Mouse (Mus musculus) gastrocnemius, postnatal 36 days (tissue): ENCODE data around the gene Coa3. TPM values are rescaled to one million over a fixed set of nuclear protein-coding genes. Genes with fewer than 3 reads are reported as not detected.
A peak's percentile ranks its signal among the peaks of the same experiment; 100 is the strongest.
"Not testable (repeated sequence)": the region's sequence is repeated elsewhere in the genome, so short reads cannot be mapped to it uniquely, and the experiment has no call there.

ENCODE experiments used
- DNase-seq, 2 experiments: peaks; one replicate each; pipeline ENCODE4 v3.0.0; 2022
- intact Hi-C: fragments of 180-260 bp; cut with DNase I; formaldehyde crosslinking; loops from one replicate; pipeline ENCODE4 v1.15.1; 2025
- long read RNA-seq, 2 experiments: library from polyadenylated mRNA; stranded (forward); transcript quantifications; one replicate each; pipeline ENCODE4 v2.0.0; 2021
- total RNA-seq, 2 experiments: library from RNA; stranded (reverse); gene quantifications; 2 replicates each; pipeline ENCODE4 v1.2.3; 2021

The Coa3 gene
- total RNA-seq: 10 to 100 TPM; 64.3 to 71.4 TPM
- long read RNA-seq, experiment 1, transcript Coa3-201 (2 exons, 886 nt): major isoform, 295 of 301 reads
- long read RNA-seq, experiment 1, partial matches to known transcripts: 0 of 301 reads
- long read RNA-seq, experiment 1, other reads (novel, unspliced or antisense): 6 of 301 reads
- long read RNA-seq, experiment 2, transcript Coa3-201 (2 exons, 886 nt): major isoform, 343 of 351 reads
- long read RNA-seq, experiment 2, partial matches to known transcripts: 0 of 351 reads
- long read RNA-seq, experiment 2, other reads (novel, unspliced or antisense): 7 of 351 reads

DNA sequence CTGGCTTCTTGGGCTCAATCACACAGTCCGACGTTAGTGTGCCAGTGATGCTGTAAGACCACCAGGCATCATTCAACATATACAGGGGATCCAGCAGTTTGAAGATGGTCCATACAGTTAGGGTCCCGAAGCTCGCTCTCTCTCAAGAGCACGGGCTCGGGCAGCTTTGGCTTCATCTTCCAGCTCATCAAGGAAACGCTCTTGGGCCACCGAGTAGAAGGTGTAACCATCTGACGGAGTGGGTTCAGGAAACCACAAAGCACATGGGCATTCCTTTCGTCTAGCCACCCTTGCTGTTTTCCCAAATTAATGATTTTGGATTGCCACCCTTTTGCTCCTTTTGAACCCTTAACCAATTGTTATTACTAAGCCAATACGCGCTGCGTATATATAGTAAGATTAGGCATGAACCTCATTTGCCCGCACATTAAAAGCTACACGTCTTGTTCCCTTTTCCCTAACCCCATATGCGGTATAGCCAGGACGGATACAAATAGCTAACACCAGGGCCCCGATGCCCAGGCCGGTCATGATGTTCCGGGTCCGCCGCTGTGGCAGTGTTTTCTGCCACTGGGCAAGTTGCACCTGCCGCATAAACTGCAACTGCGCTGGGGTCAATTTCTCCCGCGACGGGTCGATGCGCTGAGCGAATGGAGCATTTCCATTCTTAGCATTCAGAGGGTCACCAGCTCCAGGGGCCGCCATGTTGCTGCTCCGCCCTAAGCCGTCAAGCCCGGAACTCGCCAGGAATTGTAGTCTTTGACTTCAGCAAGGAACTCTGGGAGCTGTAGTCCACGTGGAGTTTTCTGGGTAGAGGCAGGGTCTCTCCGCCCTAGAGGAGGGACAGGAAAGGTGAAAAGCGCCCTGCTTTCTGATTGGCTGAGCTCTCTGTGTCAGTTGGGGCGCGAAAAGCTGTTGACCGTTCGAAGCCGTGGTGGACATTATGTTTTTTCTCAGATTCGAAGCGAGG lies at the start of gene Coa3, which contains the start of gene Cntd1:
Gene Coa3 (minus strand): TSS at position 892 of the 970 bp plus-strand sequence.
Gene Cntd1 (plus strand): TSS at position 790 of the 970 bp plus-strand sequence.
- intact Hi-C loops: no loop called here
- peak; percentile 67 to 75 for DNase-seq

GRCm38 (mm10) chr11:101327311-101327710 lies 48.4 kb upstream of the Coa3 start:
- intact Hi-C loops: no loop called here
- no peak for DNase-seq

- no peak for DNase-seq
- intact Hi-C loops: no loop called here
Observed at GRCm38 (mm10) chr11:101326147-101326546, 47.2 kb upstream of the Coa3 start.

GRCm38 (mm10) chr11:101325201-101325600 lies 46.3 kb upstream of the Coa3 start:
- DNase-seq: peak in 1 of 2 experiments; percentile 18
- intact Hi-C loops: not testable (repeated sequence)

DNA sequence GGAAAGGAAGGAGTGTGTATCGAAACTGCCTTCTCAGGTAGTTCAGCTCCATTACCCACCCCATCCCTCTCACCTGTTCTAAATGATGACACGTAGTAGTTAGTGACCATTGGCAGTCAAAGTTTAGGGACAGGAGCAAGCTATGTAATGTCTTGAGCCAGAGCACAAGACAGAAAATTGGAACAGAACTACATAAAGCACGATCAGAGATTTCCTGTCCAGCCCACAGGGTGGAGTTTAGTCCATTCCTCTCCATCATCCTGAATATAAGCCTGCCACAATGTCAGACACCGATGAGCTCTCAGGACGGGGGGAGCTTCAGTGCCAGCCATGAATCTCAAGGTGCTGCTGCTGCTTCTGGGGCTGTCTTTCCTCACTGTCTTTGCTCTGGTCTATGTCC lies 45.8 kb upstream of the Coa3 start, which contains the start of gene Aoc2:
Gene Aoc2 (plus strand): TSS at position 301 of the 400 bp plus-strand sequence.
- no peak for DNase-seq
- intact Hi-C loops: no loop called here

DNA sequence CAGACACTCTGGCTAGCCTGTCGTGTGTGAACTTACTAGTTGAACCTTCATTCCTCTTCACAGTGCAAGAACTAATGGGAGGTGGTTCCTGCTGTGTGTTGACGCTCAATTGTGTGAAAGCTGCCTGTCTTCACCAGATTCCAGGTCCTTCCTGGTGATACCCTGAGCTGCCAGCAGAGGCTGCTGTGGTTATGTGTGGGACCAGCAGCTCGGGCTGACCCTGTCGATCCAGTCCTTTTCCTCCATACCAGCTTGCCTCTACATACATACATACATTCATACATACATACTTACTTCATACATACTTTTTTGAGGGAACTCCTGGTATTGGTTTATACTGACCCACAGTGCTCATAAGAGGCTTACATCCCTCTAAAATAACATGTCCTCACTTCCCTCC lies 44.7 kb upstream of the Coa3 start:
- intact Hi-C loops: loop anchor here (1.0 kb wide), 1 partner anchor 72 kb away; no protein-coding TSS in a partner anchor
- DNase-seq: peak; percentile 48 to 55

GRCm38 (mm10) chr11:101316501-101316917 lies 37.6 kb upstream of the Coa3 start:
- intact Hi-C loops: no loop called here
- no peak for DNase-seq

DNA sequence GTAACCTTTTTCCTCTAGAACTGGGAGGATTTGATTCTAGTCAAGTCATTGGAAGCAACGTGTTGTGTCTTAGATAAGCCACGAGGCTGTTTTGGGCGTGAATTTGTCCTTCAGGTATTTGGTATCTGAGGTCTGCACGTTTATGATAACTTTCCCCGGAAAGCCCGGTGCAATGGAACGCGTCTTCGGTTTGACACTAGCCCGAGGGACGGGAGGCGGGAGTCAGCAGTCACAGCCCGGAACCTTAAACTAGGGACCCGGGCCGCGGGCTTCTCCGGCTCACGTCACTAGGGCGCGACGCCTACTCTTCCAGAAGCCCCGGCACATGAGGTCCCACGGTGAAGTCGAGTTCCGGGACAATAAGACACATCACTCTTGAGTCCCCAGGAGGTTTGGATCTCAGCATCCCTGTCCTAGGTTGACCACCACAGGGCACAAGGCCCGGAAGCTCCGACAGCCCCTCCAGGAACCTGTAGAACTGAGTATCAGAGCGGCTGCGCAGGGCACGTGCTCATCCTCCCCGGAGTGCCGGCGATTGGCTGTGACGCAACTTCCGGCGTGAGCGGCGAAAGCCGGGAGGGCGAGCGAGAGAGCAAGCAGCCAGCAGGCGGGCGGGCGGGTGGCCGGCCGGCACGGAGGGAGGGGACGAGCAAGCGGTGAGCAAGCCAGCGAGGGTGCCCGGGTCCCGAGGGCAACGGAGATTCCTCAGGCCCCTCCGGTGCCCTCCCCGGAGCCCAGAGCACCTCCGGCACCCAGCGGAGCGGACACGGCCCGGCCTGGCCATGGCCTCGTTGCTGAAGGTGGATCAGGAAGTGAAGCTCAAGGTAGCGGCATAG lies 37.0 kb upstream of the Coa3 start, which contains the start of gene Psme3:
Gene Psme3 (plus strand): TSS at position 549 of the 836 bp plus-strand sequence.
- DNase-seq: peak; percentile 86 to 94
- intact Hi-C loops: no loop called here

- intact Hi-C loops: no loop called here
- DNase-seq: no peak
Observed at GRCm38 (mm10) chr11:101315082-101315650, 36.3 kb upstream of the Coa3 start.

GRCm38 (mm10) chr11:101314567-101314966 lies 35.7 kb upstream of the Coa3 start:
- DNase-seq: no peak
- intact Hi-C loops: no loop called here

- no peak for DNase-seq
- intact Hi-C loops: no loop called here
Observed at GRCm38 (mm10) chr11:101312150-101312549, 33.2 kb upstream of the Coa3 start.

GRCm38 (mm10) chr11:101311083-101311482 lies 32.2 kb upstream of the Coa3 start:
- intact Hi-C loops: no loop called here
- no peak for DNase-seq

DNA sequence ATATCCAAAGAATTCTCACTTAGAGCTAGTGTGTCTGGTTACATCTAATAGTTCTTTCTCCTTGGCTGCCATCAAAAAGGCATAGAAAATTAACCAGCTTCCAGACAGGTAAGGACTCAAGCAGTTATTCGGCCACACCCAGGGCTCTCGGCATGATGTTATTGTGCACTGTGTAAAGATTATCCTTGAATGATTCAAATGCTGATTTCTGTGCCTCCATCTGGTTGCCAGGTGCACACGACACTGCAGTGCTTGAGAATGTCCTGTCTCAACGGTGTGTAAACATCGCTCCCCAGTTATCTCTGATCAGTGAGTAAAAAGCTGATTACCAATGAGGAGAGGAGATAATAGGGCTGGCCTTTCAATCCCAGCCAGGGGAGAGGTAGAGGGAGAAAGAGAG lies 28.8 kb upstream of the Coa3 start:
- intact Hi-C loops: no loop called here
- DNase-seq: no peak

- intact Hi-C loops: loop anchor here (2.0 kb wide), 1 partner anchor 87 kb away; no protein-coding TSS in a partner anchor
- peak; percentile 93 to 94 for DNase-seq
Observed at GRCm38 (mm10) chr11:101302004-101302798, 23.3 kb upstream of the Coa3 start, which contains the start of gene Becn1. Gene Becn1 (minus strand): TSS chr11:101302286.

DNA sequence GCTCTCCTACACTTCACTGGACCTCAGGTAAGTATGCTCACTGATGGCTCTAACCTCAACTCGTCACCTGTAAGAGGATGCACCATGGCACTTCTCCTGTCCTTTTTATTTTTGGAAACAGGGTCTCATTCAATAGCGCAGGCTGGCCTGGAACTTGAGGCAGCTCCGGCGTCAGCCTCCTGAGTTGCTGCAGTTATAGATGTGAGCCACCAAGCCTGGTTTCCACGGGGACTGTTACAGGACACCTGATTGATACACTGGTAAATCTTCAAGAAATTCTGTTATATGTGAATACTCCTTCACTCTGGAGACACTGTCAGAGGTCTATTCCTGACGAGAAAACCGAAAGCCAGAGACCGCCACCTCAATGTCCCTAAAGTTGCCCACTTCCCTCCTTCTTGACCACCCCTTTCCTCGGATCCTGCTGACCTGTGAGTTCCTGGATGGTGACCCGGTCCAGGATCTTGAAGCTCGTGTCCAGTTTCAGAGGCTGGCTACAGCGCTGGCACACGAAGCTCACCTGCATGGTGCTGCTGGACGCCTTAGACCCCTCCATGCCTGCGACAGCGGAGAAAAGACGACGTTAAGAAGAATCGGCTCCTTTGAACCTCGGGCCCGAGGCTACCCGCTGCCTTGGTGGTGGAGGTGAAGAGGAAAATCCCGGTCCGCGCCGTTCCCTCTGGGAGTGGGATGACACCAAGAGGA lies 22.5 kb upstream of the Coa3 start:
- intact Hi-C loops: loop anchor here (2.0 kb wide), 1 partner anchor 87 kb away; no protein-coding TSS in a partner anchor
- DNase-seq: peak in 1 of 2 experiments; percentile 18

- DNase-seq: no peak
- intact Hi-C loops: no loop called here
Observed at GRCm38 (mm10) chr11:101300881-101301280, 22.0 kb upstream of the Coa3 start.

- intact Hi-C loops: no loop called here
- DNase-seq: no peak
Observed at GRCm38 (mm10) chr11:101295191-101295590, 16.3 kb upstream of the Coa3 start.

DNA sequence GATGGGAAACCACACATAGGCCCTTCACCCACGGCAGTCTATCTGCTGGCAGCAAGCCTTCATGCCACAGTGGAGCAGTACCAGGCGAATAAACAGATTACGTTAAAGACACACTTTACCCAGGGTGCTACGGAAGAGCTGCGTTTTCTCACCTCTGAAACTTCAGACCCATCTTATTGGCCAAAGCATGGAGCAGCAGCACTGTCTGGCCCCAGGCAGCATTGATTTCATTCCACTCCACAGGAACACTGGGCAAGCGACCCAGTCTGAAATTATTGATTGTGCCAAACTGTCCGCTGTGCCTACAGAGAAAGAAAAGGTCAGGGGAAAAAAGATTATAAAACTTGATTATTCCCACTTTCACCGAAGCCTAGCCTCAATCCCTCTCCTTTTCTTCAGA lies 12.3 kb upstream of the Coa3 start:
- DNase-seq: no peak
- intact Hi-C loops: no loop called here
